Mouse (Mus musculus): ENCODE data around the gene Wipi1. TPM values are rescaled to one million over a fixed set of nuclear protein-coding genes. Genes with fewer than 3 reads are reported as not detected.

Wipi1 gene
- polyA plus RNA-seq, 1 experiment = not detected

- TF ChIP-seq CTCF (IDR thresholded peaks at IDR 0.05; ENCODE audit: insufficient read depth, low read depth, low read length) (no peak), POLR2A (IDR thresholded peaks at IDR 0.05; ENCODE audit: insufficient read depth, low read depth, low read length) (no peak)
- no peak overlapping the region for H3K27ac ChIP-seq (ENCODE audit: insufficient read depth, low read depth, low read length)
- WGBS = 62% methylated on average over 7 of the region's 7 CpGs
These were observed 1.2 kb upstream of the Wipi1 start for GRCm38 (mm10) chr11:109612871-109613529.

GRCm38 (mm10) chr11:109610795-109611302, 918 bp downstream of the Wipi1 start:
- TF ChIP-seq POLR2A (IDR thresholded peaks at IDR 0.05; ENCODE audit: insufficient read depth, low read depth, low read length) (no peak), CTCF (IDR thresholded peaks at IDR 0.05; ENCODE audit: insufficient read depth, low read depth, low read length) (no peak)
- Histone ChIP-seq H3K4me1 (ENCODE audit: control insufficient read depth, insufficient read depth, low read length) (peaks cover 8% of the 10 kb centered on the region), H3K27ac (ENCODE audit: insufficient read depth, low read depth, low read length) (peak overlapping the region; percentile 33; the same call in 1 of the 2 replicates), H3K4me3 (ENCODE audit: insufficient read depth, low read depth, low read length) (peak overlapping the region; percentile 95)
- under 1% methylated on average over 26 of the region's 26 CpGs for WGBS

More at GRCm38 (mm10) chr11:109612871-109613529, 1.2 kb upstream of the Wipi1 start:
- Histone ChIP-seq H3K4me1 (ENCODE audit: control insufficient read depth, insufficient read depth, low read length) (peaks cover 11% of the 10 kb centered on the region), H3K4me3 (ENCODE audit: insufficient read depth, low read depth, low read length) (no peak overlapping the region)

GRCm38 (mm10) chr11:109610046-109610794, 1.5 kb downstream of the Wipi1 start:
- H3K4me3 ChIP-seq (ENCODE audit: insufficient read depth, low read depth, low read length) = peak overlapping the region; percentile 95
- H3K27ac ChIP-seq (ENCODE audit: insufficient read depth, low read depth, low read length) = no peak overlapping the region
- peaks cover 8% of the 10 kb centered on the region for H3K4me1 ChIP-seq (ENCODE audit: control insufficient read depth, insufficient read depth, low read length)
- WGBS = 15% methylated on average over 9 of the region's 9 CpGs
- TF ChIP-seq POLR2A (IDR thresholded peaks at IDR 0.05; ENCODE audit: insufficient read depth, low read depth, low read length) = no peak
- TF ChIP-seq CTCF (IDR thresholded peaks at IDR 0.05; ENCODE audit: insufficient read depth, low read depth, low read length) = no peak

GRCm38 (mm10) chr11:109608976-109609625, 2.7 kb downstream of the Wipi1 start:
- Histone ChIP-seq H3K4me1 (ENCODE audit: control insufficient read depth, insufficient read depth, low read length) (peaks cover 8% of the 10 kb centered on the region), H3K4me3 (ENCODE audit: insufficient read depth, low read depth, low read length) (no peak overlapping the region), H3K27ac (ENCODE audit: insufficient read depth, low read depth, low read length) (no peak overlapping the region)
- WGBS = 65% methylated on average over 6 of the region's 6 CpGs
- no peak for TF ChIP-seq CTCF (IDR thresholded peaks at IDR 0.05; ENCODE audit: insufficient read depth, low read depth, low read length)
- no peak for TF ChIP-seq POLR2A (IDR thresholded peaks at IDR 0.05; ENCODE audit: insufficient read depth, low read depth, low read length)

- peaks cover 8% of the 10 kb centered on the region for H3K4me1 ChIP-seq (ENCODE audit: control insufficient read depth, insufficient read depth, low read length)
- H3K4me3 ChIP-seq (ENCODE audit: insufficient read depth, low read depth, low read length) = no peak overlapping the region
- WGBS = 82% methylated on average over 6 of the region's 6 CpGs
- no peak overlapping the region for H3K27ac ChIP-seq (ENCODE audit: insufficient read depth, low read depth, low read length)
- TF ChIP-seq CTCF (IDR thresholded peaks at IDR 0.05; ENCODE audit: insufficient read depth, low read depth, low read length) (no peak), POLR2A (IDR thresholded peaks at IDR 0.05; ENCODE audit: insufficient read depth, low read depth, low read length) (no peak)
These were observed 4.2 kb downstream of the Wipi1 start for GRCm38 (mm10) chr11:109607600-109607999.

GRCm38 (mm10) chr11:109598778-109599570, 12.8 kb downstream of the Wipi1 start:
- WGBS = 94% methylated on average over 12 of the region's 12 CpGs
- Histone ChIP-seq H3K4me3 (ENCODE audit: insufficient read depth, low read depth, low read length) (no peak overlapping the region), H3K27ac (ENCODE audit: insufficient read depth, low read depth, low read length) (no peak overlapping the region), H3K4me1 (ENCODE audit: control insufficient read depth, insufficient read depth, low read length) (no peaks in the 10 kb centered on the region)
- TF ChIP-seq POLR2A (IDR thresholded peaks at IDR 0.05; ENCODE audit: insufficient read depth, low read depth, low read length) = no peak

GRCm38 (mm10) chr11:109594761-109595160, 17.0 kb downstream of the Wipi1 start:
- TF ChIP-seq CTCF (IDR thresholded peaks at IDR 0.05; ENCODE audit: insufficient read depth, low read depth, low read length) (no peak), POLR2A (IDR thresholded peaks at IDR 0.05; ENCODE audit: insufficient read depth, low read depth, low read length) (no peak)
- H3K4me1 ChIP-seq (ENCODE audit: control insufficient read depth, insufficient read depth, low read length) = peaks cover 4% of the 10 kb centered on the region
- no peak overlapping the region for H3K4me3 ChIP-seq (ENCODE audit: insufficient read depth, low read depth, low read length)
- 85% methylated on average over 8 of the region's 8 CpGs for WGBS
- no peak overlapping the region for H3K27ac ChIP-seq (ENCODE audit: insufficient read depth, low read depth, low read length)

- 74% methylated on average over 6 of the region's 6 CpGs for WGBS
- TF ChIP-seq POLR2A (IDR thresholded peaks at IDR 0.05; ENCODE audit: insufficient read depth, low read depth, low read length) (no peak), CTCF (IDR thresholded peaks at IDR 0.05; ENCODE audit: insufficient read depth, low read depth, low read length) (no peak)
- no peak overlapping the region for H3K27ac ChIP-seq (ENCODE audit: insufficient read depth, low read depth, low read length)
These were observed 18.4 kb downstream of the Wipi1 start for GRCm38 (mm10) chr11:109593200-109593981.

More at GRCm38 (mm10) chr11:109593200-109593981, 18.4 kb downstream of the Wipi1 start:
- H3K4me3 ChIP-seq (ENCODE audit: insufficient read depth, low read depth, low read length) = no peak overlapping the region
- H3K4me1 ChIP-seq (ENCODE audit: control insufficient read depth, insufficient read depth, low read length) = peaks cover 4% of the 10 kb centered on the region

Data from olfactory bulb, adult 2 months (tissue).